Mouse (Mus musculus) brain, embryonic 14.5 days (tissue): ENCODE data around the gene Map3k9.

Source experiments
- CTCF ChIP-seq: fragments of 200-500 bp; IDR thresholded peaks from 2 replicates; pipeline ENCODE4 v1.5.1; 2012; ENCODE audit warnings: inconsistent platforms, mild to moderate bottlenecking, moderate library complexity, borderline replicate concordance; ENCODE audit not compliant: insufficient read depth, insufficient read length; ENCODE audit errors: extremely low read depth
- POLR2A ChIP-seq: fragments of 200-500 bp; IDR thresholded peaks from 2 replicates; pipeline ENCODE4 v1.6.1; 2012; ENCODE audit warnings: mild to moderate bottlenecking, inconsistent platforms, borderline replicate concordance; ENCODE audit not compliant: poor library complexity, insufficient read depth, insufficient read length, severe bottlenecking; ENCODE audit errors: extremely low read depth

DNA sequence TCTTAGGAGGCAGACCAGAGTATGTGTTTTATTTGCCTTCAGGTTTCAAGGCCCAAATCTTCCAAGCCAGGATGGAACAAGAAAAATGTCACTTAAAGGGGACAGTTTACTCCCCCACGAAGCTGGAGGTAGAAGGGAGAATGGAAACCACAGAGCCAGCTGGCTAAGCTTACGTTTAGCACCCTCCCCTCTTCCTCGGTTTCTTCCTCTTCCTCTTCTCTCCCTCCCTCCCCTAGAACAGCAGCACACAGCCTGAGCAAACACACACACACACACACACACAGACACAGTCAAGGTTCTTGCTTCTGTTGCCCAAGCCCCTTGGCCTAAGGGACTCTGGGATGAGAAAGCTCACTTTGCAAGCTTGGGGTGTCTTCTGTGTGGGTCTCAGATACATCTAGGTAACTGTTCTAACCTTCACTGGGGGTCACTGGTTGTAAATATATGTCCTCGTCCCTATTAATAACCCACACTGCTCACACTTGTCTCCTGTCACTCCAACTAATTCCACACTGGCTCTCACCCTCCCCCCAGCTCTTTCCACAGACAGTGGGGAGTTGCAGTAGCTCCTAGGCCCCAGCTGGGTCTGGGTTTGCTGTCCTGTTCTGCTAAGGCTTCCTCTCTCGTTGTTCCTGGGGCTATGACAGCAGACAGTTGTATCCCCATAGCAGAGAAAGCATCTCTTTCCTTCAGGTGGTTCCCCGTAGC, 11.7 kb upstream of the Map3k9 start:
- TF ChIP-seq CTCF (no peak), POLR2A (no peak)
